Mouse (Mus musculus) gastrocnemius, postnatal 36 days (tissue): ENCODE data around the gene Rsad2. TPM values are rescaled to one million over a fixed set of nuclear protein-coding genes. Genes with fewer than 3 reads are reported as not detected.
A peak's percentile ranks its signal among the peaks of the same experiment; 100 is the strongest.

Source experiments
- DNase-seq, 2 experiments: peaks; one replicate each; pipeline ENCODE4 v3.0.0; 2022
- intact Hi-C: fragments of 180-260 bp; cut with DNase I; formaldehyde crosslinking; loops from one replicate; pipeline ENCODE4 v1.15.1; 2025
- microRNA-seq, 2 experiments: library from miRNA; unstranded; fragments of <30 nt; microRNA quantifications; one replicate each; pipeline ENCODE4 v1.2.0; 2021
- total RNA-seq, 2 experiments: library from RNA; stranded (reverse); gene quantifications; 2 replicates each; pipeline ENCODE4 v1.2.3; 2021

The Rsad2 gene
- total RNA-seq, 2 experiments from 2014 or later = 0.48 to 1.7 TPM

- DNase-seq = peak; percentile 60 to 66
- intact Hi-C loops = no loop called here
Observed at GRCm38 (mm10) chr12:26403372-26404125, 52.7 kb downstream of the Rsad2 start.

GRCm38 (mm10) chr12:26401696-26402470 is 54.4 kb downstream of the Rsad2 start:
- DNase-seq = no peak
- intact Hi-C loops = no loop called here

DNA sequence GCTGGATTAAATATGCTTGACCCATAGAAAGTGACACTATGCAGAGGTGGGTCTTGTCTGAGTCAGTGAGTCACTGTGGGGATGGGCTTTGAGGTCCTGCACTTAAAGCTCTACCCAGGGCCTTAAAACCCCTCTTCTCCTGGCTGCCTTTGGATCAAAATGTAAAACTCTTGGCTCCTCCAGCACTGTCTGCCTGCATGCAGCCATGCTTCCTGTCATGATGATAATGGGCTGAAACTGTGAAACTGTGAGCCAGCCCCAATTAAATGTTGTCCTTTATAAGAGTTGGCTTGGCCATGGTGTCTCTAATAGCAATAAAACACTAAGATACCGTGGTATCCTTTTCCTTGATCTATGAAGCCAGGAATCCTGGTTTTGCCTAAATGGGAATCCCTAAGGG is 55.0 kb downstream of the Rsad2 start:
- no peak for DNase-seq
- intact Hi-C loops = no loop called here

DNA sequence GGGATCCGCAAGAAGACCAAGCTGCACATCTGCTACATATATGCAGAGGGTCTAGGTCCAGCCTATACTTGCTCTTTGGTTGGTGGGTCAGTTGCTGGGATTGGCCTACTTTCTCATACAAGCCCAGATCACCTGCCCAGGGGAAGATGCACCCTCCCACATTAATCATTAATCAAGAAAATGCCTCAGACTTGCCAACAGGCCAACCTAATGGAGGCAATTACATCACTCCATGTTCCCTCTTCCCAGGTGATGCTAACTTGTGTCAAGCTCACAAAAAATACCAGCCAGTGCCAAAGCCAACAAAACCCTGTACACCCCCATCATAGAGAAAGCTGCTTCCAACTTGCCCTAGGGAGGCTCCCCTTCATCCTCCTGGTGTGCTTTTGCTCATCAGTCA is 55.5 kb downstream of the Rsad2 start:
- DNase-seq = no peak
- intact Hi-C loops = no loop called here

- DNase-seq = no peak
- intact Hi-C loops = loop anchor here (5.0 kb wide), 1 partner anchor 67 kb away; no protein-coding TSS in a partner anchor
Observed at GRCm38 (mm10) chr12:26399391-26399790, 56.9 kb downstream of the Rsad2 start.

DNA sequence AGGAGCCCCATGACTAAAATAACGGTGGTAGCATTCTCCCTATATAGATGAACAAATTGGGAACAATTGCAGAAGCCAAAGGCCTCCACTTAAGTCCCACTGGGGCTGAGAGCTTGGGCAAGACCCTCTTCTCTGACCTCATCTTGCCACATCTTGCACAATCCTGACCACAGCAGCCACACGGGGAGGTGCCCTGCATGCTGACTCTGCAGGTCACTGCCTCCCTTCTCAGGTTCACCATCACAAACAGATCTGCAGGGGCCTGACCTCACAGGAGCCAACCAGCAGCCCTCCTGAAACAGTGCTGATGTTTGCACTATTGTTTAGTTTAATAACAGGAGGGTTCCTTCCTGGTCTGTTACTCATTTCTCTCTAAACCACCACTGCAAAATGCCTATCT is 57.7 kb downstream of the Rsad2 start:
- no peak for DNase-seq
- intact Hi-C loops = loop anchor here (5.0 kb wide), 1 partner anchor 66 kb away; no protein-coding TSS in a partner anchor

DNA sequence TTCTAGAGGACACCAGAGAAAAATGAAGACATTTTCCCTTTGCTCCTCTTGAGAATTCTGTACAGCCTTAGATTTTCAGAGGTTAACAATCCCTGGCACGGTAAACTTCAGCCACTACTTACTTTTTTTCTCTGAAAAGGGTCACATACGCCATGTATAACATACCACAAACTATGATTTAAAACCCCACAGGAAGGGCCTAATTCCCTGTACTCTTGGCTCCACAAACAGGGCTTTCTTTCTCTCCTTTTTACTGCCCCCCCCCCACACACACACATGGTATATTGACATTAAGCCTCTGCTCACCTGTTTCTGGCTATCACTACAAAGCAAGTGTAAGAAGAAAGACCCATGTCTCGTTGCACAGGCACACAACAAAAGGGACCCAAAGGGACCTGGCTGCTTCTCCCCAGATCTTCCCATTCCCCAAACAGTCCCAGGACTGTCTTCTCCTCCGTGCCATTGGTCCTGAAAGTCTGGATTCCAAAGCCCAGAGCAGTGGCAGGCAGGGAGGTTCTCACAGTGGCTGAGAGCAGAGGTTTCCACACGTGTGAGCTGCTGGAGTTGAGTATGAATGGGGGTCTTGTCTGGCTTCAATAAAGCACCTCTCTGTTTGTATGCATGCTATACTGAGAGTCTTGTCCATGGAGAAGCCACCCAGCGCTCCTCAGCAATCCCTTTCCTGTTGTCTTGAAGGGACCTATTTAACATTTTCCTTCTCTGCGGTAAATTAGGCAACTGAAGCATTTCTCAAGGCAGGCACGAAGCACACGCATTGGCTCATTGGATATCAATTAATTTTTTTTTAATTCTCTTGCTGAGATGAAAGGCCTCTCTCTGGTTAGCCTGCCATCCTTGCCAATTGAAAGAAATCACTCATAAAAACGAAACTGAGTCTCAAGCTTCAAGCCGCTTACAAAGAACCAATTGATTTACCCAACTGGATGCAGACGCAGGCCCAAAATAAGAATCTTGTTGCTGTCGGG is 61.5 kb downstream of the Rsad2 start:
- intact Hi-C loops = loop anchor here (5.0 kb wide), 1 partner anchor 62 kb away; no protein-coding TSS in a partner anchor
- no peak for DNase-seq

- intact Hi-C loops = no loop called here
- no peak for DNase-seq
Observed at GRCm38 (mm10) chr12:26393291-26393690, 63.0 kb downstream of the Rsad2 start.

Small RNA genes lying within 50 kb of the gene (microRNA-seq; reads per million reads assigned to microRNA genes)
- gene Mir6538 = 6.1 to 11.1 reads per million in 2 experiments

Other genes with a start within 250 kb of the Rsad2 start
- 1 to 10 TPM; 5.2 to 6.6 TPM for gene Rnf144a, start 41.2 kb downstream of the Rsad2 start, total RNA-seq
- gene Cmpk2, start 12.8 kb upstream of the Rsad2 start, total RNA-seq = 1 to 10 TPM; 1.7 to 2.1 TPM